In the genomic region with DNA sequence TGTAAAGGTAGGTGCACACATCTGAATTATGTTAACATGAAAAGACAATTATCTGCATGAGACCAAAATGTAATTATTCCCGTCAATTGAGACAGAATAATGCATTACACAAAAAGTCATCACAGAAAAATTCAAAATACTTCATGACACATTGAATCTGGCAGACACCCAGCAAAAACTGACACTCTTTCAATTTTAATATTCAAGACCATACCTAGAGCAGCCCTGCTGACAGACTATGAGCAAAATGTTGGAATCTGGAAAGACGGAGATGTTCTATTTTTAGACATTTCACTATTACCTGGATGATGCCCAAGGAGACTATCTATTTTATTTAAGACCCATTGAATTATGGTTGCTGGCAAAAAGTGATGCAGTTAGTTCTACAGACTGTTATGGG, we compare ENCODE assay signal across 27 mouse cellular contexts.
DNase-seq lines count a peak whose midpoint lies in the region; ATAC-seq and TF ChIP-seq lines count a peak whose summit lies in the region.
"Had no signal": no experiment of that assay in that cellular context is flagged by ENCODE, and none has a peak within 500 bp of the region (broad histone marks: within the 10 kb centered on the region; RNA-seq: fewer than 3 reads in every experiment).

No protein-coding gene starts in this region.

- no peak overlapping the region for H3K27ac ChIP-seq in forebrain, embryonic 14.5 days (ENCODE audit: low read depth, low read length)
- H3K27ac ChIP-seq in forebrain, embryonic 11.5 days (ENCODE audit: low read depth, low read length), result no peak overlapping the region
- H3K27ac ChIP-seq in limb, embryonic 14.5 days (replicated peaks; ENCODE audit: low read depth, low read length), result no peak overlapping the region
- no peak overlapping the region for H3K27ac ChIP-seq in limb, embryonic 10.5 days
- H3K27ac ChIP-seq: embryonic facial prominence, embryonic 12.5 days; embryonic facial prominence, embryonic 15.5 days; heart, adult 2 months; heart, embryonic 10.5 days; heart, embryonic 13.5 days; hindbrain, embryonic 15.5 days; intestine, embryonic 15.5 days had no signal

- TF ChIP-seq CTCF in brain, embryonic 14.5 days (IDR thresholded peaks at IDR 0.05; ENCODE audit: borderline replicate concordance, extremely low read depth, insufficient read depth, insufficient read length), result no peak

- no peak for TF ChIP-seq POLR2A in limb, embryonic 14.5 days (IDR thresholded peaks at IDR 0.05; ENCODE audit: borderline replicate concordance, extremely low read depth, insufficient read depth, insufficient read length)
- TF ChIP-seq POLR2A in brain, embryonic 14.5 days (IDR thresholded peaks at IDR 0.05; ENCODE audit: borderline replicate concordance, extremely low read depth, insufficient read depth, insufficient read length, poor library complexity, severe bottlenecking), result no peak

- H3K36me3 ChIP-seq in forebrain, embryonic 14.5 days (ENCODE audit: control insufficient read depth, insufficient read depth, low read length), result no peaks in the 10 kb centered on the region
- no peaks in the 10 kb centered on the region for H3K36me3 ChIP-seq in forebrain, embryonic 11.5 days (ENCODE audit: control insufficient read depth, insufficient read depth, low read length)
- H3K36me3 ChIP-seq in limb, embryonic 14.5 days (ENCODE audit: control insufficient read depth, insufficient read depth, low read length), result no peaks in the 10 kb centered on the region
- no peaks in the 10 kb centered on the region for H3K36me3 ChIP-seq in limb, embryonic 10.5 days
- H3K36me3 ChIP-seq: embryonic facial prominence, embryonic 12.5 days; embryonic facial prominence, embryonic 15.5 days; heart, embryonic 10.5 days; heart, embryonic 13.5 days; hindbrain, embryonic 15.5 days; intestine, embryonic 15.5 days had no signal

- DNase-seq in forebrain, embryonic 14.5 days (ENCODE audit: low spot score), result peak; percentile 42
- no peak for DNase-seq in forebrain, embryonic 11.5 days (ENCODE audit: low spot score)
- peak; percentile 9 for DNase-seq in limb, embryonic 14.5 days (ENCODE audit: low spot score)
- no peak for DNase-seq in limb, embryonic 10.5 days (ENCODE audit: low spot score)
- DNase-seq in Muller cell, postnatal 12 days (ENCODE audit: inconsistent ontology term), result peak; percentile 71
- peak; percentile 66 for DNase-seq in brain, embryonic 14.5 days (ENCODE audit: low read depth)
- no peak for DNase-seq in adrenal gland, adult 18-20 months (ENCODE audit: low spot score in 2 of 2)
- DNase-seq in lung, adult 18-20 months, result no peak
- DNase-seq: adrenal gland, postnatal 10 days; adrenal gland, postnatal 36 days; cerebellum, adult 11 months; cerebellum, adult 8-10 months; cerebellum, postnatal 14 days; gastrocnemius, postnatal 10 days; gastrocnemius, postnatal 36 days; heart, adult 2 months; heart, postnatal 14 days; heart, postnatal 4 days; kidney, adult 11 months had no signal

- no peak overlapping the region for H3K4me2 ChIP-seq in forebrain, embryonic 14.5 days (ENCODE audit: low read length)
- no peak overlapping the region for H3K4me2 ChIP-seq in forebrain, embryonic 11.5 days (ENCODE audit: low read depth, low read length, severe bottlenecking)
- no peak overlapping the region for H3K4me2 ChIP-seq in limb, embryonic 14.5 days (replicated peaks; ENCODE audit: low read depth, low read length, severe bottlenecking)
- H3K4me2 ChIP-seq: embryonic facial prominence, embryonic 12.5 days; embryonic facial prominence, embryonic 15.5 days; heart, embryonic 13.5 days; hindbrain, embryonic 15.5 days; intestine, embryonic 15.5 days had no signal

- H3K9ac ChIP-seq in forebrain, embryonic 14.5 days (ENCODE audit: low read length), result no peak overlapping the region
- H3K9ac ChIP-seq in forebrain, embryonic 11.5 days (ENCODE audit: low read length), result no peak overlapping the region
- no peak overlapping the region for H3K9ac ChIP-seq in limb, embryonic 14.5 days (ENCODE audit: low read depth, low read length, severe bottlenecking)
- H3K9ac ChIP-seq: embryonic facial prominence, embryonic 12.5 days; embryonic facial prominence, embryonic 15.5 days; heart, embryonic 13.5 days; hindbrain, embryonic 15.5 days; intestine, embryonic 15.5 days had no signal

- H3K27me3 ChIP-seq in forebrain, embryonic 14.5 days (replicated peaks; ENCODE audit: control insufficient read depth, insufficient read depth, low read length), result no peaks in the 10 kb centered on the region
- no peaks in the 10 kb centered on the region for H3K27me3 ChIP-seq in forebrain, embryonic 11.5 days (ENCODE audit: control insufficient read depth, insufficient read depth, low read length)
- H3K27me3 ChIP-seq in limb, embryonic 14.5 days (ENCODE audit: control insufficient read depth, insufficient read depth, low read length), result no peaks in the 10 kb centered on the region
- H3K27me3 ChIP-seq in limb, embryonic 10.5 days (ENCODE audit: low read depth, poor library complexity, severe bottlenecking), result no peaks in the 10 kb centered on the region
- H3K27me3 ChIP-seq: embryonic facial prominence, embryonic 12.5 days; embryonic facial prominence, embryonic 15.5 days; heart, embryonic 13.5 days; hindbrain, embryonic 15.5 days; intestine, embryonic 15.5 days had no signal

- H3K9me3 ChIP-seq in forebrain, embryonic 14.5 days (replicated peaks; ENCODE audit: control insufficient read depth, low read length), result no peaks in the 10 kb centered on the region
- H3K9me3 ChIP-seq in forebrain, embryonic 11.5 days (ENCODE audit: control insufficient read depth, low read length), result no peaks in the 10 kb centered on the region
- no peaks in the 10 kb centered on the region for H3K9me3 ChIP-seq in limb, embryonic 14.5 days (ENCODE audit: control insufficient read depth, low read length)
- no peaks in the 10 kb centered on the region for H3K9me3 ChIP-seq in limb, embryonic 10.5 days (replicated peaks)
- H3K9me3 ChIP-seq: embryonic facial prominence, embryonic 12.5 days; embryonic facial prominence, embryonic 15.5 days; heart, embryonic 10.5 days; heart, embryonic 13.5 days; hindbrain, embryonic 15.5 days; intestine, embryonic 15.5 days had no signal

- H3K4me1 ChIP-seq in forebrain, embryonic 14.5 days (ENCODE audit: control insufficient read depth, insufficient read depth, low read length), result no peaks in the 10 kb centered on the region
- no peaks in the 10 kb centered on the region for H3K4me1 ChIP-seq in forebrain, embryonic 11.5 days (replicated peaks; ENCODE audit: control insufficient read depth, insufficient read depth, low read length)
- H3K4me1 ChIP-seq in limb, embryonic 14.5 days (ENCODE audit: control insufficient read depth, insufficient read depth, low read length), result no peaks in the 10 kb centered on the region
- H3K4me1 ChIP-seq in limb, embryonic 10.5 days, result no peaks in the 10 kb centered on the region
- H3K4me1 ChIP-seq: embryonic facial prominence, embryonic 12.5 days; embryonic facial prominence, embryonic 15.5 days; heart, embryonic 10.5 days; heart, embryonic 13.5 days; hindbrain, embryonic 15.5 days; intestine, embryonic 15.5 days had no signal

- no peak overlapping the region for H3K4me3 ChIP-seq in forebrain, embryonic 14.5 days (ENCODE audit: low read depth, low read length)
- no peak overlapping the region for H3K4me3 ChIP-seq in forebrain, embryonic 11.5 days (ENCODE audit: low read depth, low read length)
- H3K4me3 ChIP-seq in limb, embryonic 14.5 days (replicated peaks; ENCODE audit: low read length), result no peak overlapping the region
- H3K4me3 ChIP-seq in limb, embryonic 10.5 days, result no peak overlapping the region
- H3K4me3 ChIP-seq: embryonic facial prominence, embryonic 12.5 days; embryonic facial prominence, embryonic 15.5 days; heart, adult 2 months; heart, embryonic 10.5 days; heart, embryonic 13.5 days; hindbrain, embryonic 15.5 days; intestine, embryonic 15.5 days had no signal

- 78% methylated on average over 2 of the region's 2 CpGs for WGBS in forebrain, embryonic 14.5 days
- WGBS in forebrain, embryonic 11.5 days, result 90% methylated on average over 2 of the region's 2 CpGs
- 70% methylated on average over 2 of the region's 2 CpGs for WGBS in limb, embryonic 14.5 days
- 93% methylated on average over 2 of the region's 2 CpGs for WGBS in limb, embryonic 10.5 days

- ATAC-seq in forebrain, embryonic 14.5 days, result no peak
- no peak for ATAC-seq in forebrain, embryonic 11.5 days (replicated peaks; ENCODE audit: low FRiP score)
- no peak for ATAC-seq in limb, embryonic 14.5 days (ENCODE audit: low FRiP score, low read depth)
- ATAC-seq: activated CD4-positive, CD25-positive, alpha-beta regulatory T cell, adult 4 months; CD4-positive, CD25-positive, alpha-beta regulatory T cell, adult 4 months; intestine, embryonic 15.5 days had no signal

Comparison
In these comparisons a context has a peak if more than half of its experiments do, and no peak if none do; other contexts are left out.
1. DNase-seq: peak in forebrain, embryonic 14.5 days (single experiment), limb, embryonic 14.5 days (single experiment), Muller cell, postnatal 12 days (single experiment) and brain, embryonic 14.5 days (single experiment); none in forebrain, embryonic 11.5 days (single experiment), limb, embryonic 10.5 days (single experiment), adrenal gland, adult 18-20 months (0 of 2) and lung, adult 18-20 months (0 of 2).